In the genomic region with DNA sequence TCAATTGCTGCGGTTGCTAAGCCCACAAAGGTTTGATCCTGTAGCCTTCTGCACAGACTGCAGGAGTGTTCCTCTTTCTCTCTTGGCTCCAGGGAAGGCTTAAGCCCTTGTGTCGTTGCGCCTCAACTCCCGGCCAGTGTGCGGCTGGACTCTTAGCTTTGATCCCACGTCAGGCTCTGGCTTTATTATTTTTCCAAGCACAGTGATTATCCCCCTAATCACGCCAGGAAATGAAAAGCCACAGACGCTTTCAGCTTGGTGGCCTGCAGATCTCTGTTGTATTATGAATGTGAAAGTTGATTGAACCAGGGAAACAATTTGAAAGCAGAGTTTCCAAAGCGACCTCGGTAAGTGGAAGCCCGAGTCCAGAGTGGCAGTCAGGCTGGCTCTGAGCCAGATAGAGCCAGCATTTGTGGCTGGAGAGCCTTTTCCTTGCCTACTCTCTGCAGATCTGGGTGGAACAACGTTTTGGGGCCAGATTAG, we compare ENCODE assay signal across 8 mouse cellular contexts.
A peak's percentile ranks its signal among the peaks of the same experiment; 100 is the strongest.
DNase-seq lines count a peak whose midpoint lies in the region; ATAC-seq and TF ChIP-seq lines count a peak whose summit lies in the region.
"Had no signal": no experiment of that assay in that cellular context is flagged by ENCODE, and none has a peak within 500 bp of the region (broad histone marks: within the 10 kb centered on the region; RNA-seq: fewer than 3 reads in every experiment).

No protein-coding gene starts in this region.

- H3K9me3 ChIP-seq in kidney, embryonic 16.5 days (ENCODE audit: low read length) = no peaks in the 10 kb centered on the region
- no peaks in the 10 kb centered on the region for H3K9me3 ChIP-seq in forebrain, postnatal 0 days (ENCODE audit: low read length)
- no peaks in the 10 kb centered on the region for H3K9me3 ChIP-seq in lung, postnatal 0 days (ENCODE audit: low read length)
- no peaks in the 10 kb centered on the region for H3K9me3 ChIP-seq in liver, postnatal 0 days (ENCODE audit: low read length)

- H3K4me2 ChIP-seq in kidney, embryonic 16.5 days (replicated peaks; ENCODE audit: low read depth, low read length) = no peak overlapping the region
- H3K4me2 ChIP-seq in forebrain, postnatal 0 days (ENCODE audit: low read depth) = peak overlapping the region; percentile 23; the same call in 1 of the 2 replicates
- no peak overlapping the region; the same call in 1 of the 2 replicates for H3K4me2 ChIP-seq in lung, postnatal 0 days (replicated peaks; ENCODE audit: low read depth, low read length)
- H3K4me2 ChIP-seq in liver, postnatal 0 days (ENCODE audit: low read depth, low read length) = no peak overlapping the region

- no peaks in the 10 kb centered on the region for H3K36me3 ChIP-seq in kidney, embryonic 16.5 days (ENCODE audit: insufficient read depth, low read length)
- no peaks in the 10 kb centered on the region for H3K36me3 ChIP-seq in forebrain, postnatal 0 days (ENCODE audit: insufficient read depth)
- no peaks in the 10 kb centered on the region for H3K36me3 ChIP-seq in lung, postnatal 0 days (ENCODE audit: insufficient read depth, low read length)
- H3K36me3 ChIP-seq in liver, postnatal 0 days (replicated peaks; ENCODE audit: insufficient read depth, low read length) = no peaks in the 10 kb centered on the region

- TF ChIP-seq CTCF in forebrain, postnatal 0 days (IDR thresholded peaks at IDR 0.05; ENCODE audit: low read depth) = no peak
- TF ChIP-seq CTCF in lung, postnatal 0 days (IDR thresholded peaks at IDR 0.05) = no peak
- TF ChIP-seq CTCF in liver, postnatal 0 days (IDR thresholded peaks at IDR 0.05; ENCODE audit: low read depth) = no peak

- TF ChIP-seq EP300 in lung, postnatal 0 days (IDR thresholded peaks at IDR 0.05) = no peak
- no peak for TF ChIP-seq EP300 in liver, postnatal 0 days (IDR thresholded peaks at IDR 0.05; ENCODE audit: low read depth)

- H3K27me3 ChIP-seq in kidney, embryonic 16.5 days (ENCODE audit: insufficient read depth, low read length) = no peaks in the 10 kb centered on the region
- H3K27me3 ChIP-seq in forebrain, postnatal 0 days (ENCODE audit: insufficient read depth, low read length) = no peaks in the 10 kb centered on the region
- no peaks in the 10 kb centered on the region for H3K27me3 ChIP-seq in lung, postnatal 0 days (replicated peaks; ENCODE audit: insufficient read depth, low read length)
- H3K27me3 ChIP-seq in liver, postnatal 0 days (ENCODE audit: insufficient read depth, low read length) = no peaks in the 10 kb centered on the region

- no peak overlapping the region for H3K9ac ChIP-seq in kidney, embryonic 16.5 days (replicated peaks; ENCODE audit: low read length)
- no peak overlapping the region for H3K9ac ChIP-seq in forebrain, postnatal 0 days
- H3K9ac ChIP-seq in lung, postnatal 0 days (replicated peaks; ENCODE audit: low read depth) = no peak overlapping the region
- no peak overlapping the region for H3K9ac ChIP-seq in liver, postnatal 0 days (replicated peaks)

- no peak overlapping the region for H3K27ac ChIP-seq in kidney, embryonic 16.5 days (ENCODE audit: low read length)
- no peak overlapping the region for H3K27ac ChIP-seq in forebrain, postnatal 0 days (ENCODE audit: low read depth, low read length)
- no peak overlapping the region for H3K27ac ChIP-seq in lung, postnatal 0 days (ENCODE audit: low read length)
- no peak overlapping the region for H3K27ac ChIP-seq in liver, postnatal 0 days (ENCODE audit: low read depth)

- no peak for ATAC-seq in kidney, embryonic 16.5 days (ENCODE audit: low FRiP score, low TSS enrichment)
- peak; percentile 81 for ATAC-seq in forebrain, postnatal 0 days
- ATAC-seq in lung, postnatal 0 days = no peak
- ATAC-seq in liver, postnatal 0 days = no peak

- H3K4me3 ChIP-seq in kidney, embryonic 16.5 days (ENCODE audit: low read length) = no peak overlapping the region
- no peak overlapping the region for H3K4me3 ChIP-seq in forebrain, postnatal 0 days (ENCODE audit: low read depth, low read length)
- H3K4me3 ChIP-seq in lung, postnatal 0 days (ENCODE audit: low read depth, low read length) = no peak overlapping the region
- H3K4me3 ChIP-seq in liver, postnatal 0 days (ENCODE audit: low read depth, low read length) = no peak overlapping the region
- H3K4me3 ChIP-seq: megakaryocyte, embryonic 14.5 days had no signal

- WGBS in kidney, embryonic 16.5 days = 52% methylated on average over 12 of the region's 12 CpGs
- WGBS in forebrain, postnatal 0 days = 7% methylated on average over 12 of the region's 12 CpGs
- WGBS in lung, postnatal 0 days = 32% methylated on average over 12 of the region's 12 CpGs
- WGBS in liver, postnatal 0 days (ENCODE audit: insufficient replicate concordance) = 45% methylated on average over 12 of the region's 12 CpGs

- H3K4me1 ChIP-seq in kidney, embryonic 16.5 days (ENCODE audit: insufficient read depth, low read length) = no peaks in the 10 kb centered on the region
- H3K4me1 ChIP-seq in forebrain, postnatal 0 days (ENCODE audit: insufficient read depth) = no peaks in the 10 kb centered on the region
- no peaks in the 10 kb centered on the region for H3K4me1 ChIP-seq in lung, postnatal 0 days (ENCODE audit: insufficient read depth, low read depth, low read length)
- no peaks in the 10 kb centered on the region for H3K4me1 ChIP-seq in liver, postnatal 0 days (ENCODE audit: insufficient read depth)

- DNase-seq in kidney, adult 18-20 months = peak; percentile 5
- peak; percentile 56 to 73 for DNase-seq in adrenal gland, postnatal 36 days
- DNase-seq in forebrain, postnatal 0 days = peak; percentile 59
- peak; percentile 29 for DNase-seq in lung, postnatal 0 days (ENCODE audit: low spot score)
- no peak for DNase-seq in liver, postnatal 0 days
- no peak for DNase-seq in right cerebral cortex, postnatal 14 days

Comparison
In these comparisons a context has a peak if more than half of its experiments do, and no peak if none do; other contexts are left out.
1. DNase-seq: peak in kidney, adult 18-20 months (single experiment), adrenal gland, postnatal 36 days (2 of 2), forebrain, postnatal 0 days (single experiment) and lung, postnatal 0 days (single experiment); none in liver, postnatal 0 days (single experiment) and right cerebral cortex, postnatal 14 days (single experiment).